In the genomic region with DNA sequence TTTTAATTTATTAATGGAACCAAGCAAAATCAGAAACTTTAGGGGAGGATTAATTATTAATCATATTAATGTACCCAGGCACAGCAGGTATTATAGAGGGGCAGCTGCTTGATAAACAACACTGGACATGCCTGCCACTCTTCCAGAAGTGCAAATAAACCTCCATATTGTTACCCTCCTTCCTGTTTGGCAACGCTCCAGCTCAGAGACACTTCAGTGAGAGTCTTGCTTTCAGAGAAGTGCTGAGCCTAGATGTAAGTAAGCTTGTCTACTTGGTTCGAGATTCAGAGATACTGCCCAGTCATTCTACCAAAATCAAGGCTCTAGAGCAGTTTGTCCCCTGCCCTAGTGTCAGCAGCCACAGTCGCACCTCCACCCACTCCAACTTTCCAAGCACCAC, we compare ENCODE assay signal across 29 mouse cellular contexts. TPM values are rescaled to one million over a fixed set of nuclear protein-coding genes. Genes with fewer than 3 reads are reported as not detected.
DNase-seq lines count a peak whose midpoint lies in the region; ATAC-seq and TF ChIP-seq lines count a peak whose summit lies in the region.
"Had no signal": no experiment of that assay in that cellular context is flagged by ENCODE, and none has a peak within 500 bp of the region (broad histone marks: within the 10 kb centered on the region; RNA-seq: fewer than 3 reads in every experiment).

No protein-coding gene starts in this region.

- no peaks in the 10 kb centered on the region for H3K9me3 ChIP-seq in embryonic facial prominence, embryonic 14.5 days (ENCODE audit: control insufficient read depth, low read length)
- no peaks in the 10 kb centered on the region; the same call in 1 of the 2 replicates for H3K9me3 ChIP-seq in embryonic facial prominence, embryonic 10.5 days
- no peaks in the 10 kb centered on the region for H3K9me3 ChIP-seq in lung, postnatal 0 days (ENCODE audit: low read length)
- H3K9me3 ChIP-seq in hindbrain, embryonic 11.5 days (ENCODE audit: control insufficient read depth, low read length), result no peaks in the 10 kb centered on the region
- H3K9me3 ChIP-seq: embryonic facial prominence, embryonic 12.5 days; forebrain, embryonic 10.5 days; forebrain, embryonic 15.5 days; heart, embryonic 12.5 days; hindbrain, embryonic 15.5 days; limb, embryonic 13.5 days; liver, embryonic 12.5 days; neural tube, embryonic 12.5 days; stomach, embryonic 15.5 days had no signal

- WGBS in embryonic facial prominence, embryonic 14.5 days, result 68% methylated on average over 3 of the region's 3 CpGs
- WGBS in embryonic facial prominence, embryonic 10.5 days, result 85% methylated on average over 3 of the region's 3 CpGs
- WGBS in lung, postnatal 0 days, result 44% methylated on average over 3 of the region's 3 CpGs
- WGBS in hindbrain, embryonic 11.5 days, result 83% methylated on average over 3 of the region's 3 CpGs

- H3K27me3 ChIP-seq in embryonic facial prominence, embryonic 14.5 days (replicated peaks; ENCODE audit: control insufficient read depth, insufficient read depth, low read length), result no peaks in the 10 kb centered on the region
- no peaks in the 10 kb centered on the region for H3K27me3 ChIP-seq in embryonic facial prominence, embryonic 10.5 days (replicated peaks; ENCODE audit: low read depth, poor library complexity, severe bottlenecking)
- no peaks in the 10 kb centered on the region for H3K27me3 ChIP-seq in lung, postnatal 0 days (replicated peaks; ENCODE audit: insufficient read depth, low read length)
- H3K27me3 ChIP-seq in hindbrain, embryonic 11.5 days (ENCODE audit: control insufficient read depth, insufficient read depth, low read length), result no peaks in the 10 kb centered on the region
- H3K27me3 ChIP-seq: embryonic facial prominence, embryonic 12.5 days; forebrain, embryonic 15.5 days; heart, embryonic 12.5 days; hindbrain, embryonic 15.5 days; limb, embryonic 13.5 days; liver, embryonic 12.5 days; neural tube, embryonic 12.5 days; stomach, embryonic 15.5 days had no signal

- no peak overlapping the region for H3K4me2 ChIP-seq in embryonic facial prominence, embryonic 14.5 days (ENCODE audit: low read depth, low read length)
- H3K4me2 ChIP-seq in lung, postnatal 0 days (replicated peaks; ENCODE audit: low read depth, low read length), result no peak overlapping the region
- no peak overlapping the region for H3K4me2 ChIP-seq in hindbrain, embryonic 11.5 days (replicated peaks; ENCODE audit: low read depth, low read length)
- H3K4me2 ChIP-seq: embryonic facial prominence, embryonic 12.5 days; forebrain, embryonic 15.5 days; heart, embryonic 12.5 days; hindbrain, embryonic 15.5 days; limb, embryonic 13.5 days; liver, embryonic 12.5 days; neural tube, embryonic 12.5 days; stomach, embryonic 15.5 days had no signal

- no peak overlapping the region for H3K9ac ChIP-seq in embryonic facial prominence, embryonic 14.5 days (ENCODE audit: low read depth, low read length)
- no peak overlapping the region for H3K9ac ChIP-seq in lung, postnatal 0 days (replicated peaks; ENCODE audit: low read depth)
- no peak overlapping the region for H3K9ac ChIP-seq in hindbrain, embryonic 11.5 days (ENCODE audit: low read depth, low read length)
- H3K9ac ChIP-seq: embryonic facial prominence, embryonic 12.5 days; forebrain, embryonic 15.5 days; heart, embryonic 12.5 days; hindbrain, embryonic 15.5 days; limb, embryonic 13.5 days; liver, embryonic 12.5 days; neural tube, embryonic 12.5 days; stomach, embryonic 15.5 days had no signal

- no peaks in the 10 kb centered on the region for H3K36me3 ChIP-seq in embryonic facial prominence, embryonic 14.5 days (ENCODE audit: control insufficient read depth, insufficient read depth, low read length)
- H3K36me3 ChIP-seq in embryonic facial prominence, embryonic 10.5 days (replicated peaks), result no peaks in the 10 kb centered on the region
- no peaks in the 10 kb centered on the region for H3K36me3 ChIP-seq in lung, postnatal 0 days (ENCODE audit: insufficient read depth, low read length)
- H3K36me3 ChIP-seq in hindbrain, embryonic 11.5 days (ENCODE audit: control insufficient read depth, insufficient read depth, low read length), result no peaks in the 10 kb centered on the region
- H3K36me3 ChIP-seq: embryonic facial prominence, embryonic 12.5 days; forebrain, embryonic 10.5 days; forebrain, embryonic 15.5 days; heart, embryonic 12.5 days; hindbrain, embryonic 15.5 days; limb, embryonic 13.5 days; liver, embryonic 12.5 days; neural tube, embryonic 12.5 days; stomach, embryonic 15.5 days had no signal

- peak; percentile 15 for DNase-seq in embryonic facial prominence, embryonic 14.5 days (ENCODE audit: low spot score)
- DNase-seq in embryonic facial prominence, embryonic 10.5 days (ENCODE audit: low spot score), result no peak
- DNase-seq in thymus, postnatal 14 days, result peak; percentile 18
- no peak for DNase-seq in thymus, postnatal 0 days (ENCODE audit: low spot score)
- DNase-seq in lung, postnatal 0 days (ENCODE audit: low spot score), result peak; percentile 33
- DNase-seq in naive thymus-derived CD4-positive, alpha-beta T cell, adult 2 months (ENCODE audit: low read depth), result peak; percentile 58
- DNase-seq in ovary, postnatal 10 days (ENCODE audit: low spot score), result no peak
- no peak for DNase-seq in hindbrain, embryonic 11.5 days (ENCODE audit: low spot score)
- DNase-seq: adrenal gland, postnatal 10 days; cerebellum, adult 11 months; cerebellum, adult 9-10 months; cerebellum, postnatal 36 days; gastrocnemius, postnatal 25 days; heart, adult 18-20 months; heart, postnatal 4 days; kidney, adult 18-20 months; retina, postnatal 1 day; right cerebral cortex, postnatal 25 days; thymus, postnatal 4 days had no signal

- no peak for ATAC-seq in embryonic facial prominence, embryonic 14.5 days (ENCODE audit: low read depth)
- ATAC-seq in lung, postnatal 0 days, result no peak
- ATAC-seq in hindbrain, embryonic 11.5 days (ENCODE audit: low FRiP score), result no peak
- ATAC-seq: forebrain, embryonic 15.5 days; liver, embryonic 12.5 days; midbrain, embryonic 16.5 days had no signal

- no peak for TF ChIP-seq CTCF in lung, postnatal 0 days (IDR thresholded peaks at IDR 0.05)

- no peak overlapping the region for H3K27ac ChIP-seq in embryonic facial prominence, embryonic 14.5 days (replicated peaks; ENCODE audit: low read depth, low read length)
- no peak overlapping the region for H3K27ac ChIP-seq in embryonic facial prominence, embryonic 10.5 days (replicated peaks)
- no peak overlapping the region for H3K27ac ChIP-seq in lung, postnatal 0 days (ENCODE audit: low read length)
- H3K27ac ChIP-seq in hindbrain, embryonic 11.5 days (ENCODE audit: low read depth, low read length), result no peak overlapping the region
- H3K27ac ChIP-seq: embryonic facial prominence, embryonic 12.5 days; forebrain, embryonic 10.5 days; forebrain, embryonic 15.5 days; hindbrain, embryonic 15.5 days; limb, embryonic 13.5 days; liver, embryonic 12.5 days; neural tube, embryonic 12.5 days; stomach, embryonic 15.5 days had no signal

- H3K4me3 ChIP-seq in embryonic facial prominence, embryonic 14.5 days (ENCODE audit: low read depth, low read length), result no peak overlapping the region
- no peak overlapping the region for H3K4me3 ChIP-seq in embryonic facial prominence, embryonic 10.5 days
- no peak overlapping the region for H3K4me3 ChIP-seq in lung, postnatal 0 days (ENCODE audit: low read depth, low read length)
- H3K4me3 ChIP-seq in hindbrain, embryonic 11.5 days (ENCODE audit: low read depth, low read length), result no peak overlapping the region
- H3K4me3 ChIP-seq: embryonic facial prominence, embryonic 12.5 days; forebrain, embryonic 10.5 days; forebrain, embryonic 15.5 days; heart, embryonic 12.5 days; hindbrain, embryonic 15.5 days; limb, embryonic 13.5 days; liver, embryonic 12.5 days; neural tube, embryonic 12.5 days; stomach, embryonic 15.5 days had no signal

- no peak for TF ChIP-seq EP300 in lung, postnatal 0 days (IDR thresholded peaks at IDR 0.05)

- no peaks in the 10 kb centered on the region for H3K4me1 ChIP-seq in embryonic facial prominence, embryonic 14.5 days (ENCODE audit: control insufficient read depth, insufficient read depth, low read length)
- H3K4me1 ChIP-seq in embryonic facial prominence, embryonic 10.5 days, result no peaks in the 10 kb centered on the region
- no peaks in the 10 kb centered on the region for H3K4me1 ChIP-seq in lung, postnatal 0 days (ENCODE audit: insufficient read depth, low read depth, low read length)
- no peaks in the 10 kb centered on the region for H3K4me1 ChIP-seq in hindbrain, embryonic 11.5 days (replicated peaks; ENCODE audit: control insufficient read depth, insufficient read depth, low read length)
- H3K4me1 ChIP-seq: embryonic facial prominence, embryonic 12.5 days; forebrain, embryonic 10.5 days; forebrain, embryonic 15.5 days; heart, embryonic 12.5 days; hindbrain, embryonic 15.5 days; limb, embryonic 13.5 days; liver, embryonic 12.5 days; neural tube, embryonic 12.5 days; stomach, embryonic 15.5 days had no signal

RNA-seq across cellular contexts. Expression of a gene that starts 56.7 kb away (rescaled TPM):
- 17.1 and 17.7 TPM in 2 replicates for polyA plus RNA-seq in embryonic facial prominence, embryonic 14.5 days (2014; fragmentation: Nextera tagmentation; extraction: Ambion mirVana)
- polyA plus RNA-seq in embryonic facial prominence, embryonic 10.5 days (2016; fragmentation: Nextera tagmentation; extraction: Ambion mirVana), result 3.0 and 3.1 TPM in 2 replicates
- 91.6 and 101 TPM in 2 replicates for polyA plus RNA-seq in thymus, postnatal 0 days (2015; fragmentation: Nextera tagmentation; extraction: Ambion mirVana)
- polyA plus RNA-seq in lung, postnatal 0 days (2015; fragmentation: Nextera tagmentation; extraction: Ambion mirVana), result 6.7 and 6.8 TPM in 2 replicates
- polyA plus RNA-seq in hindbrain, embryonic 11.5 days (2014; fragmentation: Nextera tagmentation; extraction: Ambion mirVana), result 6.5 and 7.2 TPM in 2 replicates

Comparison
In these comparisons a context has a peak if more than half of its experiments do, and no peak if none do; other contexts are left out.
1. DNase-seq: peak in embryonic facial prominence, embryonic 14.5 days (single experiment), thymus, postnatal 14 days (single experiment), lung, postnatal 0 days (single experiment) and naive thymus-derived CD4-positive, alpha-beta T cell, adult 2 months (single experiment); none in embryonic facial prominence, embryonic 10.5 days (single experiment), thymus, postnatal 0 days (single experiment), ovary, postnatal 10 days (single experiment) and hindbrain, embryonic 11.5 days (single experiment).